Mouse (Mus musculus) Muller cell, postnatal 12 days (primary cell): ENCODE results near the gene Tasp1.
A peak's percentile ranks its signal among the peaks of the same experiment; 100 is the strongest.
"Not testable (repeated sequence)": the region's sequence is repeated elsewhere in the genome, so short reads cannot be mapped to it uniquely, and the experiment has no call there.

Experiments
- DNase-seq: peaks from one replicate; pipeline ENCODE4 v3.0.0-alpha.2; 2015; ENCODE audit errors: inconsistent ontology term

The Tasp1 gene

DNA sequence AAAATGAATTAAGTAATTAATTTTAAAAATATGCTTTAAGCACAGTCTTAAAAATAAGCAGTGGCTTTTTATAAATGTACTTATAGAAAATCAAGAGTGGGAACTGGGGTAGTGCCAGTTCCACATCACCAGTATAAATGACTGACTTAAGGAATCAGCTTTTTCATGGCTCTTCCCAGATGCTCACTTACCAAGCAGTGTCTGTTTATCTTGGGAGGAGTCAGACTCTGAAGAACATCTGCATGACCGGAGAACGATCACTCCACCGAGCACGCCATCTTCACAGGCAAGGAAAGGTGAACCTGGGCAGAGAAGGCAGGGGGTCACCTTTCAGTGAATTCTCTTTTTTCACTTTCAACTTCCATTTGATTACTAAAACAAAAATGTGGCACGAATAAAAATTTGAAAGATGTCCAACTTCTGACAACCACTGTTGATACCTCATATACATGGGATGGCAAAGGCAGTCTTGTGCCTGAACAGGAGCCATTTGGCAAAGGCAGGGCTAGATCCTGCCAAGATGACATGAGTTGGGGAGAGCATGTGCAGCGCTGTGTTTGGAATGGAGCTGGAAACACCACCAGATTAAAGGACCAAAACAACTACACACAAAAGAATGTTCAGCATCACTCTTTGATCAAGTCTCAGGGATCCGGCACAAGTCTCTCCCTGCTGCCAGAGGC lies 182.9 kb downstream of the Tasp1 start:
- DNase-seq: no peak

DNA sequence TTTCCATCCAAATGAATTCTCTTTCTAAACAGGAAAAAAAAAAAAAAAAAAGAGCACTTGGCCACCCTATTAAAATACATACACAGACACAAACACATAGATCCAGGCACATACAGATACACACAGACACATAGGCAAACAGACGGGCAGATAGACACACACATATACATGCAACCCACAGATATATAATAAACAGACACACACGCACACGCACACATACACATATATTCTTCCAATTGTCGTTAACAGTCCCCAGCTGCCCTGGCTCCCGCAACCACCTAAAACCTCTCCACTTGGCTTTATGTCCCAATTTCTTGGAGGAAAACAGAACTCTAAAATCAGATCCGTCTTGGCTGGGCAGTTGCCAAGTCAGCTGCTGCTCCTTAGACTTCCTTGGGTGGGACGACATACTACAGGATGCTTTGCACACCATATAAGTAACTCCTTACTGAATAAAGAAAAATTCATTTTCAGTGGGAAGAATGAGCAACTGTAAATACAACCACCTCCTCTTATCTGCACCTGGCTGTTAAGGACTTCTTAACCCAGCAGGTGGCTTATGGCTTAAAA lies 188.5 kb downstream of the Tasp1 start:
- DNase-seq: no peak

DNA sequence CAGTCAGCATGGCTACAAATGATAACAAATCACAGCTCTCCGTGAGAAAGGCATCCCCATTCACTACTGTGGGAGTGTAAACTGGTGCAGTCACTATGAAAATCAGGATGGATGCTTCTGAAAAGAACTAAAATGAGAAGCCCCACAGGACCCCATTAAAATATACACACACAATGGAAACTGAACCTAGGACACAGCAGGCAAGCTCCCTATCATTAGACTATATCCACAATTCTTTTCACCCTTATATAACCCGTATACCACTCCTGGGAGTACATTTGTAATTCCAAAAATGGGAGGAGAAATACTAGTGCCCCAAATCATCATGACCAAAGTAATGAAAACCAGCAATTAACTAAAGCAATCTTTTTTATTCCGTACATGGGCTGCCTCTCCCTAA lies 190.7 kb downstream of the Tasp1 start:
- no peak for DNase-seq

DNA sequence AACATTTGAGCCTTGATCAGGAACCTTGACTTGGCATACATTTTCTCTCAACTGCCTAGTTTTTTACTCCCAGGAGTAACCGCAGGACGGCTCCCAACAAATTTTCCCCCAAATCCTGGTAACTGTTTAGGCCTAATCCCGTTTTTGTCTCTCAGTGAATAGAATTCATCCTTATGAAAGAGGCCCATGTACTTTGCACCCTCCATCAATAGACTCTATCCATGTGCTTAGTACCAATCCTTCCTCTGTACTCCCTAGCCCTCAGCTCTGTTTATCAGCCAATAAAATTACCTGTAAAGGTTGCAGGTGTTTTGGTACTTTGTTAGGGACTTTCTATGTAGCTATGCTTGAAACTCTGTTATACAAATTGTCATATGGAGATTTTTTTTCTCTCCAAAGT lies 192.4 kb downstream of the Tasp1 start:
- DNase-seq: no peak

DNA sequence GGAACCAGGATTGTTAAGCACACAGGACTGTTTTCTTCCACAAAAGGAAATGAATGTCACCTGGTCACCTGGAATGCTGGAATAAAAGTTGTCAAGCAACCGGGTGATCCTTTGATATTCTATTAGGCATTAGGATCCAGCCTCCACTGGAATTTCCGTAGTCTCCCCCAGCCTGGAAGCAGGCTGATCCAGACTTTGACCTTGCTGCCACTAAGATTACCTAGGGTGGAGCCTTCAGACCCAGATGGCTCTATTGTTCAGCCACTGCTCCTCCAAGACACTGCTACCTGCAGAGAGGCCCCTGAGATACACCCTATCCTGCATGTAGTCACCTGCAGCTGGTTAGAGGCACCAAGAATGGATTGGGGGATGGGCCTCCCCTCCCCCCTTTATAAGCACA lies 192.8 kb downstream of the Tasp1 start:
- no peak for DNase-seq

DNA sequence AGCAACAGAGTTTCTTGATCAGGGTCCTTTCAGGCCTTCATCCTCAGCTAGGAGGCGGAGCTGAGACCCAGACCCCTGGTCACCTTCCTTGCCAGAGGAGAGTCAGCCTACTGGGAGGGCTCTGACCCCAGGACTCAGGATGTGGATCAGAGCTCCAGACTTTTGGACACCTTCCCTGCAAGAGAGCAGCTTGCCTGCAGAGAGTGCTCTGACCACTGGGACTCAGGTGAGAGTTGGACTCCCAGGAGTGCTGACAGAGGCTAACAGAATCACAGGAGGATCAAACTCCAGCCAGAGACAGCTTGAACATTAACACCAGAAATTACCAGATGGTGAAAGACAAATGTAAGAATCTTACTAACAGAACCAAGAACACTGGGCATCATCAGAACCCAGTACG lies 197.5 kb downstream of the Tasp1 start:
- not testable (repeated sequence) for DNase-seq

DNA sequence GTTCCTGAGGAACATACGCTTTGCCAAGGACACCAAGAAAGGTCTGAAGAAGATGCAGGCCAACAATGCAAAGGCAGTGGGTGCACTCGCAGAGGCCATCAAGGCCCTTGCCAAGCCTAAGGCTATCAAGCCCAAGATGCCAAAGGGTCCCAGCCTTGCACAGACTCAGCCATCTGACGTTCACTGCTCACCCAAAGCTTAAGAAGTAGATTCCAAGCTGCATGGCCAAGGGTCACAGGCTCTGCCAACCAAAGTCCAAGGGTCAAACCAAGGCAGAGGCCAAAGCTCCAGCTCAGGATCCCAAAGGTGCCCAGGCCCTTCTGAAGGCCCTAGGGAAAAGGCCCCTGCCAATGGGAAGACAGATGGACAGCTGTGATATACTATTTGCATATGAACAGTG lies 203.2 kb downstream of the Tasp1 start:
- not testable (repeated sequence) for DNase-seq

DNA sequence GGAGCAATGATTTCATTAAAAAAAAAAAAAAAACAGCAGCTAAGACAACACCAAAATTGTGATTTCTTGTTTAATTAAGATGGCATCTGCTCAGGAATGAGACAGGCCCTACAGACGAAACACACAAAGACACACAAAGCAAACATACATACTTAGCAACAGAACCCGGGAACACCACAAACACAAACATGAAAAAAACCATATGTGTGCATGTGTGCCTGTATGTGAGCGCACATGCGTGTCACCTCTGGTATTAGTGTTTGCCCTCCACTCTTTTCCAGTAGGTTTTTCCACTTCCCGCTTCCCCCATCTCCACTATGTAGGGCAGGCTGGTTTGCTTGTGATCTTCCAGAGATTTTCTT lies 206.5 kb downstream of the Tasp1 start:
- no peak for DNase-seq

DNA sequence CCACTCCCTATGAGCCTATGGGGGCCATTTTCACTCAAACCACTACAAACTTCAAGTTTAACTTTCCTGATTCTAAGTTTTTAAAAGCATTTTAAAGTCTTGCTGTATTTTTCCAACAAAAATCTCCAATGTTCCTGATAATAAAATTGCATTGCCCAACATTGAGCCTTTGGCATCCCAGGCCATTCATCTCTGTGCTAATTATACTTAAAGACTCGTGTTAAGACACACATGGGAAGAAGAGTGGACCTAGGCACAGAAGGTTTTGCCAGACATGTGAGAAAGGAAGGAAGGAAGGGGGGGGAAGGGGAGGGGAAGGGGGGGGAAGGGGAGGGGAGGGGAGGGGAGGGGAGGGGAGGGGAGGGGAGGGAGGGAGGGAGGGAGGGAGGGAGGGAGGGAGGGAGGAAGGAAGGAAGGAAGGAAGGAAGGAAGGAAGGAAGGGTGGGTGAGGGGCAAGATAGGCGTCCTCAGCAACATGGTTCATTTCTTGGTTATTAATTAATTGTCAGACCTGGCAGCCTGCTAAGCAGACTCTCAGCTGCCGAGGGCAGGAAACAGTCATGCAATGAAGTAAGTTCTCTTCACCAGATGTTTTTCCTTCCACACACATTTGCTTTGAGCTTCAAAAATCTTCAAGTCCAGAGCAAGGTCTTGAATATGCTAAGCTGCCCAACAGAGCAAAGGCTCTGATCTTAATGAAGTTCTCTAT lies 207.0 kb downstream of the Tasp1 start:
- DNase-seq: no peak

DNA sequence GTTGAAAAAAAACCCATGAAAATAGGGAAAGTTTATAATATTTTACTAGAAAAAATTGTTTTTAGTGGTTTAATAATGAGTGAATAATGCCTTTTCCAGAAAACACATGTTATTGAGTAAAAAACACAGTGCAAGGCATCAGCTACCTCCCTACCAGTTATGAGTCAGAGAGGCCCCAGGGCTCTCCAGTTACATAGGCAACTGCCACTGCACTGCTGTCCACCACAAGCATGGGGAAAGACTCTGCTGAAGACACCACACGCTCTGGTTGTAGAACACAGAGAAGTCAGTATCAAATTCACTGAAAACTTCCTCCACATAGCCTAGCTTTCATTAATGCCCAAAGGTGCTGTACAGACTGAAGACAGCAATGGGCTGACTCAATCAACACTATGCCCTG lies 217.0 kb downstream of the Tasp1 start:
- no peak for DNase-seq

DNA sequence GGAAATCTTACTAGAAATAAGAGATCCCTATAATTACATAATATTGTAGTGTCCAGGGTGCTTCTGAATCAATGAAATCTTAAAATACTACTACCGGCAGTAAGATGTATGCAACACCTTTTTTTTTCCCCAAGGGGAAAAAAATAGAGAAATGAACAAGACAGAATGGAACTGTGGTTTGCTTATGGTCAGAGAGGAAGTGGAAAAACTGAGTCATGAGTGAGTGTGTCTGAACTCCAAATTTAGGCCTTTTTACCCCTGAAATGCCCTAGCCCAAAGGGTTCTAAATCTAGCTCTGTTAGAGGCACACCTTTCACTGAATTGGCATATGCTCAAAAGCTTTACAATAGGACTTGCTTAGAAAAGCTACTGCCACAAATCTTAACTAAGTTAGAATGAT lies 225.2 kb downstream of the Tasp1 start:
- DNase-seq: peak; percentile 14

DNA sequence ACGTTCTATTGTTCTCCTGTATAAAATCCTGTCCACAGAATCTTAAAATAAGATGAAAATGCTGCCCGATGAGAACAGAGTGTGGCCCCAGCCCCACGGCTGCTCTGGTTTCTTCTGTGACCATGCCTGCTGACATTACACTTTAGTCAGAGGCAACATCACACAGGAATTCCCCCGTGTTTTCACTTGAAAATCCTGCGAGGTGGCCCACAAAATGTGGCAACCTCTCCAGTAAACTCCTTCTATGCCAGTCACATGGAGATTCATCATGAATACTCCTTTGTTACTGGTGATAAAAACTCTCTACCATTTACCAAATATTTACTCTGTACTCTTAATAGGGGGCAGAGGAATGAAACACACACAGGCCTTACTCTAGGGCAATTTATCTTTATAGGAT lies 225.7 kb downstream of the Tasp1 start:
- DNase-seq: no peak

DNA sequence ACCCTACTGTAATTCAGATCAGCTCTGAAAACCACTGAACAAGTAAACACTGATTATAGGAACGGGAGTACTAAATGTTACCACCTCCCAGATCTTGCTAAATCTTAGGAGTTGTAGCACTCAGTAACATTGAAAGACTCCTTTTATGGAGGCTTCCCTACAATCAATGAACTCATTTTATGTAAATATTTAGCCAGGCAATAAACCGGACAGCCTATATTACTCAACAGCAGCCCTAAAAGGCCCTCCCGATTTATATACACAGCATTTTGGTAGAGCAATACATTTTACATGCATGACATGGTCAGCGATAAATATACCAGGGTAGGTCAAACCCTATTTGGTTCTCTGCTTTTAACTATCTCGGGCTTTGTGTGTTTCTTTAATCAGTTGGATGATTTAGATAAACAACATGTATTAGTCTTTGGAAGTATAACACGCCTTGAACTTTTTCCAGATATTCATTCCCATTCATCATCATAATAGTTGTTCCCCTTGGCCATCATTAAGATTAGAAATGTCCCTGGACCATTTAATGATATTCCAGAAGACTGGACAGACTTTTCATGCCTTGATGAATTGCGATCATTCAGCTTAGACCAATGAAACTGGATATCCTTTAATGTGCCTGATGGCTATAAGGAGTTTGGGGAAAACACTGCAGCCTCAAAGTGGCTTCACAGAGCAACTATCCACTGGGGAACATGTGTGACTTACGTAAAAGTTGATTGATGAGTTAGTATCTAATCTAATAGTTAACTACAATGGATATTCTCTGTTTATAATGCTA lies 244.8 kb downstream of the Tasp1 start:
- no peak for DNase-seq

DNA sequence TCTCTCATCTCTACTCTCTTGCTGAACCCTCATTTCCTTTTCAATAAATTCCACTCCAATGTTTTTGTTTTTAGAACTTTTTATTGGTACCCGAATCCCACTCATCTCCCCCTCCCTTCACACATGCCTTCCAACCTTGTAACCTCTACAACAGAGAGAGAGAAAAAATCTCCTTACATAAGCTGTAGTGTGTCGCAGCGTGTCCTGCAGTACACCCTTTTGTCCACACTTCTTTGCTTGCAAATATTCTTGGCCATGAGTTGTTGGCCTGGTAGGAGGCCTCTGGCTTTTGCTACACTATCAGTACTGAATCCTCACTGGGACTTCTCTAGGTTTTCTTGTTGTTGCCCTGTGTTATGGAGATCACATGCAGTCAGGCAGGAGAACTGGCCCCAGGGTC lies 249.3 kb downstream of the Tasp1 start:
- DNase-seq: no peak

DNA sequence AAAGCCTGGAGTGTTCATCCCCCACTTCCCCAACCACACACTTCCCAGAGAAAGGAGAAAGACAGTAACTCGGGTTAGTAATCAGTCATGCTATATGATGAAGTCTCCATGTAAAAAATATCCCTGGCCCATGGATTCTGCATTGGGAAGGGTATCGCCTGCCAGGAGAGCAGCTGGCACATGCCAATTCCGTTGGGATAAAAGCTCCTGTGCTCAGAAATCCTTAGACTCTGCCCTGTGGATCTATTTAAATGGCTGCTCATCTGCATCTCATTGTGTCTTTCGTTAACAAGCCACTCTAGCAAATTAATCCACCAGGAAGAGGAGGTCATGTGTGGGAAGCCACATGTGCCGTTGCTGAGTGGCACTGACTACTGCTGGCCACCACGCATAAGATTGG lies 258.7 kb downstream of the Tasp1 start:
- DNase-seq: no peak

DNA sequence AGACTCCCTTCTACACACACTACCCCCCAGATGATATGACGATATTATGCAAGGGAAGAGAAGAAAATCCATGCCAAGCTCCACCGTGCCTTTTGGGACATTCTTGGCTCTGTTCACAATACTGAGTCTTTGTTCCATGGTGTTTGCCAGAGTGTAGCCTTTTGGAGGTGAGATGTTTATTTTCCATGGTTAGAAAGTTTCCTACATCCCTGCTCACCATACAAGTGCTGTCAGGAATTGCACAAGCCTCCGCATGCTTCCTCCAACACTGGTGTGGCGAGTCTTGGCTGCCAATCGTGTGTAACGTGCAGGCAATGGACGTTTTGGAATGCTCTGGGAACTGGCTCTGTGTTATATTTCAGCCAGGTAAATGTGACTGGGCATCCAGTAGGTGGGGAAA lies 262.6 kb downstream of the Tasp1 start:
- no peak for DNase-seq

DNA sequence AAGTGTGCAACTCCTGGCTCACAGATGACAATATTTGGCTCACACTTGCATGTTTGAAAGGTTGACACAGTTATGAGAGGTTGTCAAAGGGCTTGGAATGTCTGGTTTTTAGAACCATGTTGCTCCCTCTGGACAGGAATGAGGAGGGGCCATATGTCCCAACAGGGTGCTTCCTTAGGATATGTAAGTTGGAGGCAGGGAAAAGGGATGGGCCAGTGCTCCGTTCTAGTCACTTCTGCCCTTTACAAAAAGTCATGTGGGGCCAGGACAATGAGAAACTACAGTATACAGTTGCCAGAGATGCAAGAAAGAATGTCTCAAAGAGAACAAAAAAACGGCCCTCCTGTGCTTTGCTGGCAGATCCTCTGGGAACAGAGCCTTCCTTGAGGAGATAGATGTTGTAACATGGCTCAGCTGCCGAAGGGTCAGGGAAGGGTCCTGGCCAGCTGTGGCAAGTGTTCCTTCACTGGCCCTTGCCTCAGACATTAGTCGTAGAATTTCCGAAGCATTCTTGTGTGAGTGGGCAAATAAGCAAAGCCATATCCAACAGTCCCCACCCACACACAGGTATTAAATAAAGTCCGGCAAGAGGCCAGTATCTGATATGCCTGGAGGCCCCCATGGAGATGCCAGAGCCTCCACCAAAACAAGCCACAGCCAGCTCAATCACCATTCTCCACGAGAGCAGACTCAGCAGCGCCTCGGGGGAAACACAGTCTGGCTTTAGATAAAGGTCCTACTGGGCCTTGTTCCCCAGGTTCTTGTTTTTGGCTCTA lies 274.1 kb downstream of the Tasp1 start:
- DNase-seq: no peak

DNA sequence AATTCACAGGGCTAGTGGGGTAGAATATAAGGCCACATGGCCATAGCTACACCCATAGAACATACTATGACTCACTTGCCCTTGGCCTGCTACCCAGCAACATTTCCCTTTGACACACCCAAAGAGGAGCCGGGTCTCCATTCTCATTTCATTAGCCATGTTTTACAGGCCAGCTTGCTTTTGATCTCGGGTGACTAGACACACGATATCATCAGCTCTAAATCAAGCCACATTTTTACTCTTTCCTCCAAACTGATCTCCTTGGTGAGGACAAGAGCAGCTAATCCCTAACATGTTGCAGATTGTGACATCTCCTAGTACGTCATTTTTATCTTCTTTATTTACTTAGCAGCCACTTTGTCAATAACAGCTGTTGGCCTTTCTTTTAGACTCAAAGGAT lies 277.9 kb downstream of the Tasp1 start:
- no peak for DNase-seq

DNA sequence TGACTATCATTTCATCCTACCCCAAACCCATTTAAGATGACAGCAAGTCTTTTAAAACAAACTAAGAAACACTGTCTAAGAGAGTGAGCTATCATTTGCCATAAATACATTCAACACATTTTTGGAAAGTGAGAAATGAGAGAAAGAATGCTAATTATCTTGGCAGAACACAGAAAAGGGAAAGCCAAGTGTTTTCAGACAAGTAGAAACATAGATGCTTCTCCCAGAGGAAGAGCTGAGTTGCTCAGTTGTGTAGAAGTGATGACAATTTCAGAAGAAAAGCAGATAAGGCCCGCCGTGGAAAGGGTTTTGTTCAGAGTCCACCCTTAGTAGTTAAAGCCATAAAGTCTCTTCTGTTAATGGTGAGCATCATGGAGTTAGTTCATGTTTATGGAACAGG lies 281.7 kb downstream of the Tasp1 start:
- peak; percentile 6 for DNase-seq

DNA sequence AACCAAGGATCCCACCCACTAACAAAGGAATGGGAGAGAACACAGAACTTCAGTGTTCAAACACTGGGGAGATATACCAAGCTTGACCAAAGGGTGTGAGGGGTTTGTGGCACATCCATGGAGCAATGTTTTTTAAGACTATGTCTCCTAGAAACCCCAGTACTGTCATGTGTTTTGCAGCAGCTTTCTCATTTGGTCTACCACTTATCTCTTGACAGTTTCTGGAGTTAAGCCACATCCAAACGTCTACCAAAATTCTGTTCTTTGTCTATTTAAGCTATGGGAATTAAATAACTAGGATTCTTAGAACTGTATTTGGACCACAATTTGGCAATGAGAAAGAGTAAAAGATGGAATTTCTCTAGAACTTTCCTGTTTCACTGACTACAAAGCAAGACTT lies 282.1 kb downstream of the Tasp1 start:
- DNase-seq: peak; percentile 17
